Mouse (Mus musculus) forebrain, embryonic 16.5 days (tissue): Measurements from ENCODE around the gene Cntn4. TPM values are rescaled to one million over a fixed set of nuclear protein-coding genes. Genes with fewer than 3 reads are reported as not detected.

Experiments used
- ATAC-seq: fragments of 200-750 bp; cut with Nextera tagmentation; 2 replicates; pipeline ENCODE4 v1.8.0; 2017; ENCODE audit warnings: mild to moderate bottlenecking, moderate library complexity
- H3K27ac ChIP-seq: fragments of 300-500 bp; sonication (generic); 2 replicates; pipeline ENCODE4 v1.5.1; 2014; ENCODE audit warnings: low read length, control low read depth
- H3K27me3 ChIP-seq: fragments of 300-500 bp; sonication (generic); replicated peaks from 2 replicates; pipeline ENCODE4 v1.6.1; 2014; ENCODE audit warnings: low read length; ENCODE audit not compliant: control insufficient read depth, insufficient read depth
- H3K36me3 ChIP-seq: fragments of 300-500 bp; sonication (generic); 2 replicates; pipeline ENCODE4 v1.6.1; 2014; ENCODE audit not compliant: control insufficient read depth, insufficient read depth
- H3K4me1 ChIP-seq: fragments of 300-500 bp; sonication (generic); replicated peaks from 2 replicates; pipeline ENCODE4 v1.6.1; 2014; ENCODE audit warnings: low read length; ENCODE audit not compliant: control insufficient read depth, insufficient read depth
- H3K4me2 ChIP-seq: fragments of 300-500 bp; sonication (generic); 2 replicates; pipeline ENCODE4 v1.6.1; 2014; ENCODE audit warnings: mild to moderate bottlenecking, low read length, control low read depth
- H3K4me3 ChIP-seq: fragments of 300-500 bp; sonication (generic); replicated peaks from 2 replicates; pipeline ENCODE4 v1.5.1; 2014; ENCODE audit warnings: mild to moderate bottlenecking, low read length, control low read depth
- H3K9ac ChIP-seq: fragments of 300-500 bp; sonication (generic); replicated peaks from 2 replicates; pipeline ENCODE4 v1.6.1; 2014; ENCODE audit warnings: low read depth, low read length, control low read depth
- H3K9me3 ChIP-seq: fragments of 300-500 bp; sonication (generic); 2 replicates; pipeline ENCODE4 v1.6.1; 2016; ENCODE audit warnings: low read length; ENCODE audit not compliant: control insufficient read depth
- WGBS: fragments of 180-500 bp; shearing (Covaris S2); extraction: QIAGEN DNeasy Blood & Tissue Kit; methylation state at CpG from one replicate; pipeline ENCODE4 v1.1.7; 2014; 5-methylcytosine and 5-hydroxymethylcytosine counted together
- polyA plus RNA-seq: library from polyadenylated mRNA; unstranded; fragments of >200 nt; fragmentation: Nextera tagmentation; extraction: Ambion mirVana; gene quantifications from 2 replicates; pipeline ENCODE4 v1.2.1, GENCODE M21; 2015

The Cntn4 gene
- polyA plus RNA-seq, 1 experiment from 2014 or later: 10.3 TPM

DNA sequence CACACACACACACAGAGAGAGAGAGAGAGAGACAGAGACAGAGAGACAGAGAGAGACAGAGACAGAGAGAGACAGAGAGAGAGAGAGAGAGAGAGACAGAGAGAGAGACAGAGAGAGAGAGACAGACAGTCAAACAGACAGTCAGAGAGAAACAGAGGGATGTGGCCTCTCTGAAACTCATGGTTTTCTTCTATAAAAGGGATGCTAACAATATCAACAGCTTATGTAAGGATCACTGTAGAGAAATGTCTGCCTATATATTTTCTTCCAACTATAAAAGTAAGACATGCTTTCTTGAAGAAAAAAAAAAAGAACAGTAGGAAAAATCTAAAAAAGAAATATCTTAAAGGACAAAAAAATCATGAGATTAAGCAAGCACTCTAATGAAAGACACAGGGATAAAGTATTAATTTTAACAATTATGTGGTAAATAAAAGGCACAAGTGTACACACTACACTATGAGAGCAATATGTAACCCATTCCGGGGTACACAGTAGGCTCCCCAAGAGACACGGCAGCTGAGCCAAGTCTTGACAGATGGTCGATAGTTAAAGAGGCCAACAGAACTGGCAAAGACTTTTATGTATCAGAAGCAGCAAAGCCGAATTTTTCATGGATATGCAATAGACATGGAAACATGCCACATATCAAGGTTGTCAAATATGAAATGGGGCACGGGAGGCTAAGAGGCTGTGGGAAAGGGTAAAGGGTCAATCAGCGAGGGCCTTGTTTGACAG is 704.0 kb downstream of the Cntn4 start:
- H3K27me3 ChIP-seq: no peaks in the 10 kb centered on the region
- no peaks in the 10 kb centered on the region for H3K9me3 ChIP-seq
- no peak overlapping the region for H3K27ac ChIP-seq
- WGBS: 57% methylated on average over 6 of the region's 6 CpGs
- no peak overlapping the region for H3K4me2 ChIP-seq
- H3K9ac ChIP-seq: no peak overlapping the region
- H3K4me3 ChIP-seq: no peak overlapping the region
- H3K4me1 ChIP-seq: no peaks in the 10 kb centered on the region
- H3K36me3 ChIP-seq: no peaks in the 10 kb centered on the region
- peak; percentile 68 for ATAC-seq

DNA sequence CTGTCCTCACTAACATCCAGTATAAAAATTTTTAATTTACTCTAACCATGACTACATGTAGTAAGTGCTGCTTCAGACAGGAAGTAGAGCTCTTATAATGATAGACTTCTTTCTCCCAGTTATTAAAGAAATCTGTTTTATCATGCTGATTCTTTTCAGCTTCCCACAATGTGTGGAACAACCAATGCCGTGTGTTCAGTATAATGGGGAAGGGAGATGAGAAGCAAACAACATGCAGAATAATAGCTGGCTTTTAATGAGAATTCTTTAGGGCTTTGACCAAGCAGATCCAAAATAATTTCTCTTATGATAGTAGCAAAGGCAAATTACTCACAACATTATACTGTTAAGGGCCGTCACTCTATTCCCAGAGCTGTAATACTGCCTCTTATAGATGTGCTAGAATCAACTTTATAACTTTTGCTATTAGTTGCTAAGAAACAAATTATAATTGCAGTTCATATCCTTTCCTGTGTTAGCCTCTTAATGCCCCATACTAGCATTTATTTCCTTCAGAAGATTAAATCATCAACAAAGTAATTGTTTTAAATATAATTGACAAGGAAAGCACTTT is 710.5 kb downstream of the Cntn4 start:
- Histone ChIP-seq H3K36me3 (no peaks in the 10 kb centered on the region), H3K9me3 (no peaks in the 10 kb centered on the region), H3K9ac (no peak overlapping the region), H3K4me3 (no peak overlapping the region), H3K4me2 (no peak overlapping the region), H3K27ac (no peak overlapping the region), H3K4me1 (no peaks in the 10 kb centered on the region), H3K27me3 (no peaks in the 10 kb centered on the region)
- no peak for ATAC-seq
- 17% methylated on average over 2 of the region's 2 CpGs for whole genome bisulfite sequencing

DNA sequence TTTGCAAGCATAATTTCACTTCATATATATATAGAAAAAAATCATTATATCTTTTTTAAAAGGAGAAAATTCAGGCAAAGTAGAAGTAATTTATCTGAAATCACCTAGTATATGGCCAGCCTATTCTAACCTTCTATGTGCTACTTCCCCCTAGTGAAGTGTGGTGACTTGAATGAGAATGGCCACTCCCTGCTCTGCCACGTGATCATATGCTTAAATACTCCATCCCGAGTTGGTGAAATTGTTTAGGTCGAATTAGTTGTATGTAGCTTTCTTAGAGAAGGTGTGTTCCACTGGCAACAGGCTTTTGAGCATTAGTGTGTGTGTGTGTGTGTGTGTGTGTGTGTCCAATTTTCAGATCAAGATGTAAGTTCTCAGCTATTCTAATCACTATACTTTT is 730.6 kb downstream of the Cntn4 start:
- Histone ChIP-seq H3K9me3 (no peaks in the 10 kb centered on the region), H3K9ac (no peak overlapping the region), H3K27me3 (no peaks in the 10 kb centered on the region), H3K27ac (no peak overlapping the region), H3K36me3 (no peaks in the 10 kb centered on the region), H3K4me3 (no peak overlapping the region), H3K4me1 (no peaks in the 10 kb centered on the region), H3K4me2 (no peak overlapping the region)
- ATAC-seq: no peak
- WGBS: 82% methylated on average over 3 of the region's 3 CpGs

DNA sequence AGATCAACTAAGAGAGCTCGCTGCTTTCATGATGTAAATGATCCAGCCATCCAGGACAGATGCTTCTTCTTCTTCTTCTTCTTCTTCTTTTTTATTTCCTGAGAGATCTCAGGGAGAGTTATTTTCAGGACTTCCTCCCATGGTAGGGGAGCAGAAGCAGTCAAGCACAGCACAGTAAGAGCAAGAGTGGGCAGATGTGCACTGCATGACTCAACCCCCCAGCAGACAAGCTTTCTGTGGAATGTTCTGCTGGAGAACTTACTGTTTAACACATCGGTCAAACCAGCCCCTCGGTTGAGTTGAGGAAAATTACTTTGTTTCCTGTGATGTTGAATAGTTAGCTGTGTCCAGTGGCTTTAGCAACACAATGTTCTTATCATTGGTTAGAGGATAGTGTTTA is 731.2 kb downstream of the Cntn4 start:
- Histone ChIP-seq H3K27me3 (no peaks in the 10 kb centered on the region), H3K36me3 (no peaks in the 10 kb centered on the region), H3K4me1 (no peaks in the 10 kb centered on the region), H3K9me3 (no peaks in the 10 kb centered on the region), H3K4me3 (no peak overlapping the region), H3K27ac (no peak overlapping the region), H3K4me2 (no peak overlapping the region), H3K9ac (no peak overlapping the region)
- WGBS: 87% methylated on average over 3 of the region's 3 CpGs
- no peak for ATAC-seq

DNA sequence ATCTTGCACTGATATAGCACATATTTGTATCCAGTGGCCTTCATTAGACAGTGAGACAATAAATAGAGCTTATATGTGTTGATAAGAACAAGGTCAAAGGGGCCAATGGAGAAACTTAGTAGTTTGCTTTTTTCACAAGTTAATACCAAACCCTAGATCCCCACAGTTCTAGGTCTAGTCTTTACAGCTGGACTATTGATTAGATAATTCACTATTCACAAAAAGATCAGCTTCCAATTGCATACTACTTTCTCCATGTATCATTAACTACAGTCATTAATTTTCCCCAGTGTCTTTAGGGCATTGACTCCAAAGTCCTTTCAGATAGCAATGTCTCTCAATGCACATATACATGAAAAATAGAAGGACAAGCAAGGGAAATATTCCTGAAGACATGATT is 745.5 kb downstream of the Cntn4 start:
- no peaks in the 10 kb centered on the region for H3K36me3 ChIP-seq
- ATAC-seq: no peak
- no peak overlapping the region for H3K27ac ChIP-seq
- H3K4me3 ChIP-seq: no peak overlapping the region
- no peak overlapping the region for H3K4me2 ChIP-seq
- no peak overlapping the region for H3K9ac ChIP-seq
- no peaks in the 10 kb centered on the region for H3K27me3 ChIP-seq
- H3K9me3 ChIP-seq: no peaks in the 10 kb centered on the region
- H3K4me1 ChIP-seq: no peaks in the 10 kb centered on the region

DNA sequence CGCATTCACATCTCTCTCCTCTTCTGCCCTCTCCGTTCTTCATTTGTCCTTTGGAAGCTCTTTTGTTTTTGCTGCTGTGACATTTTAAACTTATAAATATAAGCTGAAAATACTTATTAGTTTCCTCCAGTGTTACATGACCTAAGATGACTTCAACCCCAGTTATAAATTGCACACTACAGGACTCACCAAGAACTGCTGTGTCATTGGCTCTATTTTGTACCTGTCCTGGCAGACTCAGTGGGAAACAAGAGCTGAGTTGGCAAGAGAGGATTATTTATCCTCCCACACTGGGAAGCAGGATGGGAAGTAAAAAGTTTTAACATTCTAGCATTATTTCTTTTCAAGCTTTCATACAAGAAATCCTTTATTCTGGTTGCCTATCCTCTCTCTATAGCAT is 746.0 kb downstream of the Cntn4 start:
- Histone ChIP-seq H3K36me3 (no peaks in the 10 kb centered on the region), H3K27me3 (no peaks in the 10 kb centered on the region), H3K4me3 (no peak overlapping the region), H3K27ac (no peak overlapping the region), H3K9ac (no peak overlapping the region), H3K4me1 (no peaks in the 10 kb centered on the region), H3K4me2 (no peak overlapping the region), H3K9me3 (no peaks in the 10 kb centered on the region)
- no peak for ATAC-seq
- 94% methylated on average over 2 of the region's 2 CpGs for WGBS

DNA sequence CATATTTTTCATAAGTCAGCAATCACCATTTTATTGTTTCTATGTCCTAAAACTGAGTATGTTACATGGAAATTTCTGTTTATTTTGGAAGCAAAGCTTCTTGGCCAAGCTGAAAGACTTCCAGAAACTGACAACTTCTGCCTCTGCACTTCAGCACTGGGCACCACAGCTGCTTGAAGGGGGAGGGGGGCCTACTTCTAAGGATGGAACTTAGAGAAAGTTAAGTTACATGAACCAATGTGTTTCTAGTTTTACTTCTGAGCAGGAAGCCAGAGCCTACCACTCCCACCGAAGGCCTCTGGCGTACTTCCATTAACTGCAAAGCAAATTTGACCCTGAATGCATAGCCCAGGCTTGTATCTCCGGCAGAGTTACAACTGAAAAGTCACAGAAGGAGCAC is 749.2 kb downstream of the Cntn4 start:
- Histone ChIP-seq H3K27ac (no peak overlapping the region), H3K9ac (no peak overlapping the region), H3K4me2 (no peak overlapping the region), H3K36me3 (no peaks in the 10 kb centered on the region), H3K4me3 (no peak overlapping the region), H3K27me3 (no peaks in the 10 kb centered on the region), H3K4me1 (no peaks in the 10 kb centered on the region), H3K9me3 (no peaks in the 10 kb centered on the region)
- no peak for ATAC-seq
- WGBS: 84% methylated on average over 3 of the region's 3 CpGs

DNA sequence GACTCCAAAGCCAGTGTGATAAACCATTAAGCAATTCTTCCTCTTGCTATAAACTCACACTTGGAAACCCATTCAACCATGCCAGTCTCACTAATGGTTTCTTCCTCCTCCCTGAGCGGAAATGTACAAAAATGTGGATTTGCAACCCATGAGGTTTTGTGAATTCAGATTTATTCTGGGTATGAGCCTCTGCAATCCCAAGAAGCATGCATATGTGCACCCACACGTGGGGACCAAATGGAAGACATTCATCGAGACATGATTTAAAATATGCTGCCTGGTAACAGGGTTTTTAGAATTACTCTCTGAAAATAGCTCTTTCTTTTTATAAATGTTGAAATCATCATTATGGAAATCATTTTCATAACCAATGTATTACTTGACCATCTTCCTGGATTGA is 754.0 kb downstream of the Cntn4 start:
- 95% methylated on average over 3 of the region's 3 CpGs for WGBS
- no peak for ATAC-seq

DNA sequence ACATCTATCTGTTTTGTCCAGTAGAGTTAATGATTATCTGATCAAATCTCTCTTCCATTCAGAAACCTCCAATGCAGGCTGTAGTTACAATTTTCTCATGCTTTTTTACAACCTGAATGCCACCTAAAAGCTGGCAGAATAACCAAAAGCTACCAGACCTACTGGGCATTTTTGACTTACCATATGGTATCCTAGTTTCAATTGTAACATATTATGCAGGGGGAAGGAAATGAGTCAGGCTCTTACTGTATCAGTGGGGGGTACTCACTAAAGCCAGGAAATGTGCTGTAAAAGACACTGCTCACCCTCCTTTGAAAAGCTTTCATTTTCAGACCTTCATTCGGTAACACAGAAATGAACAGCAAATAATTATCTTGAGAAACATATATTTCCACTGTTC is 763.3 kb downstream of the Cntn4 start:
- Histone ChIP-seq H3K9ac (no peak overlapping the region), H3K27me3 (no peaks in the 10 kb centered on the region), H3K36me3 (no peaks in the 10 kb centered on the region), H3K9me3 (no peaks in the 10 kb centered on the region), H3K4me1 (peaks cover 4% of the 10 kb centered on the region; the same call in 1 of the 2 replicates), H3K27ac (no peak overlapping the region), H3K4me3 (no peak overlapping the region), H3K4me2 (no peak overlapping the region)
- peak; percentile 40; the same call in 1 of the 2 replicates for ATAC-seq
- WGBS: 64% methylated on average over 1 of the region's 1 CpGs

More for the DNA sequence above, 754.0 kb downstream of the Cntn4 start:
- no peak overlapping the region for H3K4me2 ChIP-seq
- H3K36me3 ChIP-seq: no peaks in the 10 kb centered on the region
- H3K27ac ChIP-seq: no peak overlapping the region
- H3K4me3 ChIP-seq: no peak overlapping the region
- no peak overlapping the region for H3K9ac ChIP-seq
- H3K4me1 ChIP-seq: no peaks in the 10 kb centered on the region
- no peaks in the 10 kb centered on the region for H3K9me3 ChIP-seq
- no peaks in the 10 kb centered on the region for H3K27me3 ChIP-seq
